Mouse (Mus musculus) C2C12 (cell line): ENCODE results near the gene E2f8.

ENCODE experiments used
- CEBPB ChIP-seq: IDR thresholded peaks from one replicate; pipeline ENCODE4 v1.6.1; 2011; ENCODE audit warnings: low read depth, mild to moderate bottlenecking, control low read depth, moderate library complexity
- CTCF ChIP-seq: IDR thresholded peaks from one replicate; pipeline ENCODE4 v1.5.1; 2011; ENCODE audit not compliant: control insufficient read depth, insufficient read depth, insufficient read length
- MAX ChIP-seq: IDR thresholded peaks from one replicate; pipeline ENCODE4 v1.6.1; 2011; ENCODE audit warnings: mild to moderate bottlenecking, control low read depth
- MYOG ChIP-seq: IDR thresholded peaks from one replicate; pipeline ENCODE4 v1.6.1; 2011; ENCODE audit not compliant: control insufficient read depth, insufficient read length; ENCODE audit errors: extremely low read depth

GRCm38 (mm10) chr7:48824671-48825070 is 56.7 kb downstream of the E2f8 start:
- TF ChIP-seq MAX (no peak), CTCF (no peak), CEBPB (no peak), MYOG (no peak)
